Mouse (Mus musculus): Measurements from ENCODE around the gene Trmt10a.

Gene Trmt10a

DNA sequence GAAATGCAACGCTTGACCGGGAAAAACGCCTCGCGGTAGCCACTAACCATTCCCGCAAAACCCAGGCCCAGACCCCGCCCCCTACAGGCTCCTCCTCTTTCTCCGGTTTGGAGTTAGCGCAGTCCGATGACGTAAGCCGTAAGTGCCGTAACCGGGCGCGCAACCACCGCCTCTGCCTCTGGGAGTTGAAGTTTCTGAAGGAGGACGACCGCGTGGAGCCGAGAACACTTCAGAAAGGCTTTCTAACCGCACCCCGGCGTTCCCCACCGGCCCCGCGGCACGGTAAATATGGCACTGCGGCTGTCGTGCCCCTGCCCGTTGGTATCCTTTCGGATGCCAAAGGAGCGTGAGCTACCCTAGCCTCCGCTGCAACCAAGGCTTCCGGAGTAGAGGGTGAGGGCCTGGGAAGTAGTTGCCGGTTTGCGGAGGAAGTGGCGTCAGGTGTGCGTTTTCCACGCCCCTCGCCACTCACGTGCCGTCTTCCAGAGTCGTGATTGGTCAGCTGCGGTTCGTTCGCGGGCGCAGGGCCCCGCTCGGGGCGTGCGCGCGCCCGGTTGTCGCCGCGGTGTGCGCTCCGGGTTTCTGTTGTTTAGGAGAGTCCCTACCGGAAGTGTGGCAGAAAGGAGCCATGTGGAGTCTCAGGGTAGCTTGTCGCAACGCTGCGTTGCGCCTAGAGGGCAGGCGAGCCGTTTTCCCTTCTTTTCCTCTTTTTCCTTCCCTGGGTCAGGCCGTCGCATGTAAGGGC, at the start of gene Trmt10a:
TSS of gene Trmt10a (plus strand) at position 134 of the 745 bp plus-strand sequence.
- in situ Hi-C loops (cut with MboI; ENCODE audit: low pct_unique_long_range_greater_than_20kb in 1 of 2, low sequenced_read_pairs in 2 of 2, unreplicated experiment in 1 of 2) = loop anchor here (10.0 to 25.0 kb wide), 2 partner anchors 149 to 356 kb away; no protein-coding TSS in a partner anchor

DNA sequence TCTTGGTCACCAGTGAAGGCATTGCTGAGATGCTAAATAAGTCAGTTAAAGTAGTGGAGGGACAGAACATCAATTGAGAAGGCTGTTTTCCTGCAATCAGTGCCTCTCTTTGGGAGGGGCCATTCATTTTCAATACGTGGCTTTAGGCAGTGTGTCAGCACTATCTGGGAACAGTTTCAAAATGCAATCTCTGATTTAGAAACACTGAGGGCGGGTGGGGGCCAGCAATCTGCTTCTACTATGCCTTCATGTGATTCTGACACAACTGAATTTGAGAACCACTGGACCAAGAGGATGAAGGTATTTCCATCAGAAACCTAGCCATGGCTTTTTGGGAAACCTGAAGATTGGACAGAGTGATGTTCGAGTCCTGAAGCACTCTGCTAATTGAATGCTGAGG, 47.9 kb upstream of the Trmt10a start:
- in situ Hi-C loops (cut with MboI; ENCODE audit: low pct_unique_long_range_greater_than_20kb in 1 of 2, low sequenced_read_pairs in 2 of 2, unreplicated experiment in 1 of 2) = no loop called here

DNA sequence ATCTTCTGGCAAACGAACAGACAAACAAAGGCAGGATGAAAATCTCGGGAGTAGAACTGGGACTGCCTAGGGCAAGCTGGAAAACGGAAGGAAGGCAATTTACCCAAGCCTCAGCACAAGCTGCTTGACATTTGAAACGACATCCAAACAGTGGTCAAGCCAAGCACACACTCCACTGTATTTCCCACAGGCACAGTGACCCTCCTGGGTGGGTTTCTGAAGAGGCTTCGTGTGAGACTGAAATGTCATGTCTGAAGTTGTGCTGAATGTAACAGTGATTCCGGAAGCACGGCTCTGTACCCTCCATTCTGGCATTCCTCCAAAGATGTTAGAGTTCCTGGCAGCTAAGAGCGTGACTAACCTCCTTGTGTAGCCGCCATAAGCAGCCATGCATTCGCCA, 47.5 kb upstream of the Trmt10a start:
- in situ Hi-C loops (cut with MboI; ENCODE audit: low pct_unique_long_range_greater_than_20kb in 1 of 2, low sequenced_read_pairs in 2 of 2, unreplicated experiment in 1 of 2) = no loop called here

GRCm38 (mm10) chr3:138096263-138097028, 46.8 kb upstream of the Trmt10a start:
- in situ Hi-C loops (cut with MboI; ENCODE audit: low pct_unique_long_range_greater_than_20kb in 1 of 2, low sequenced_read_pairs in 2 of 2, unreplicated experiment in 1 of 2) = no loop called here

DNA sequence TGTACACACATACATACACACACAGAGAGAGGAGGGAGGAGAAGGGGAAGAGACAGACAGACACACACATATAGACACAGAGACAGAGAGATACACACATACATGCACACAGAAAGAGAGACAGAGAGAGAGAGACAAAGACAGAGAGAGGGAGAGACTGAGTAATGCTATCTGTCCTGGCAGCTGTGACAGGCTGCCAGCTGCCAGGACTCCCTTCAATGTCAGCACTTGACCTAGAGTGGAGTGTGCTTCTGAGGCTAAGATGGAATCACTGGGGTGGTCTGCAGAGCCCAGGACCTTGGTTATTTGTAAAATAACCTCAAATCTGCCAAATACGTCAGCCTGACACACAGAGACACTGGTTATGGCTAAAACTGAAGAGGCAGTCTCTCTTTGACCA, 45.5 kb upstream of the Trmt10a start:
- in situ Hi-C loops (cut with MboI; ENCODE audit: low pct_unique_long_range_greater_than_20kb in 1 of 2, low sequenced_read_pairs in 2 of 2, unreplicated experiment in 1 of 2) = no loop called here

DNA sequence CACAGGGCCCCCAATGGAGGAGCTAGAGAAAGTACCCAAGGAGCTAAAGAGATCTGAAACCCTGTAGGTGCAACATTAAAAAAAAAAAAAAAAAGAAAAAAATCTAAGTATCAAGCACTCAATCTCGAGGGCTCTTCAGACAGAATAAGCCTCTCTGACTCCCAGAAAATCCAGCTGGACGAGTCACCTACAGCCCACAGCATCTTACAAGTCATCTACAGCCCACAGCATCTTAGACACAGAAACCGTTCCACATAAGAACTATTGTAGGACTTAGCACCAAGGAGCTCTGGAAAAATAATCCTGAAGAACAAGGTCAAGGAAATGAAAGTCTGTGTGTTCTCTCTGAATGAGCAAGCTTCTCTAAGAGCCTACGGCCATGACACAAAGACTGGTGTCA, 41.3 kb upstream of the Trmt10a start:
- in situ Hi-C loops (cut with MboI; ENCODE audit: low pct_unique_long_range_greater_than_20kb in 1 of 2, low sequenced_read_pairs in 2 of 2, unreplicated experiment in 1 of 2) = no loop called here

GRCm38 (mm10) chr3:138103690-138104089, 39.6 kb upstream of the Trmt10a start:
- in situ Hi-C loops (cut with MboI; ENCODE audit: low pct_unique_long_range_greater_than_20kb in 1 of 2, low sequenced_read_pairs in 2 of 2, unreplicated experiment in 1 of 2) = no loop called here

GRCm38 (mm10) chr3:138105056-138105455, 38.2 kb upstream of the Trmt10a start:
- in situ Hi-C loops (cut with MboI; ENCODE audit: low pct_unique_long_range_greater_than_20kb in 1 of 2, low sequenced_read_pairs in 2 of 2, unreplicated experiment in 1 of 2) = no loop called here

GRCm38 (mm10) chr3:138106887-138107286, 36.4 kb upstream of the Trmt10a start:
- in situ Hi-C loops (cut with MboI; ENCODE audit: low pct_unique_long_range_greater_than_20kb in 1 of 2, low sequenced_read_pairs in 2 of 2, unreplicated experiment in 1 of 2) = no loop called here

- in situ Hi-C loops (cut with MboI; ENCODE audit: low pct_unique_long_range_greater_than_20kb in 1 of 2, low sequenced_read_pairs in 2 of 2, unreplicated experiment in 1 of 2) = no loop called here
These were observed 32.1 kb upstream of the Trmt10a start for GRCm38 (mm10) chr3:138110910-138111782.

GRCm38 (mm10) chr3:138114106-138114505, 29.1 kb upstream of the Trmt10a start:
- in situ Hi-C loops (cut with MboI; ENCODE audit: low pct_unique_long_range_greater_than_20kb in 1 of 2, low sequenced_read_pairs in 2 of 2, unreplicated experiment in 1 of 2) = no loop called here

DNA sequence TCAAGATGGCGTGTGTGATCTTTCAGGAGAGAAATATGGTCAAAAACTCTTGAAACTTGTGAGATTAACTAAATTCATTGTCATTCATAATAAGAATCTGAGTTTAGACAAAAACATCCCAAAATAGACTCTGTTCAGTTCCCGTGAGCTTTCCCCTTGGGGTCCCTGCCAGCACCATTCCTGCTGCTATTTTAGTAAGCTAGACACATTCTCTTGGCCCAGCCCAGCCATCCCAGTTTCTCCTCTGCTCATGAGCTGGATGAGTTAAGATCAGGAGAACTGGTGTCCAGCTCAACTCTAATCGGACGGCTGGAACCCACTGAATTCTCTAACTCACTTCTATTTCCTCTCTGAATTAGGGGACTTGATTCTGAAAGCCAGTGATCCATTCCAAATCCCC, 26.4 kb upstream of the Trmt10a start:
- in situ Hi-C loops (cut with MboI; ENCODE audit: low pct_unique_long_range_greater_than_20kb in 1 of 2, low sequenced_read_pairs in 2 of 2, unreplicated experiment in 1 of 2) = no loop called here

GRCm38 (mm10) chr3:138118392-138118791, 24.9 kb upstream of the Trmt10a start:
- in situ Hi-C loops (cut with MboI; ENCODE audit: low pct_unique_long_range_greater_than_20kb in 1 of 2, low sequenced_read_pairs in 2 of 2, unreplicated experiment in 1 of 2) = no loop called here

DNA sequence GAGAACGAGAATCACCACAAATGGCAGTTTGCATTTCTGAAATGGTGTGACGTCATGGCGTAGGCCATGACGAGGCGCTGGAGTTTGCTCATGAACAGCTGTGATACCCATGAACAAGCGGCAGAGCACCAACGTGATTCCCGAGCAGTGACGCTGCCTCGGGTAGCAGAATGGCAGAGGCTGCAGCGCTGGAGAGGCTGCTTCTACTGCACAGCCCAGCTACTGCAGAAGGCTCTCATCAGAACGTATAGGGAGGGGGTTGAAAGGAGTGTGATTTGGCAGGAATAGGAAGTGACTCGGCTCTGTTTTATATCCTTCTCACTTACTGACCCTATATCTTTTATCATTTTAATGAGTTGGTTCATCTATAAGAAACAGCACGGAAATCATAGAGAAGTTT, 24.4 kb upstream of the Trmt10a start:
- in situ Hi-C loops (cut with MboI; ENCODE audit: low pct_unique_long_range_greater_than_20kb in 1 of 2, low sequenced_read_pairs in 2 of 2, unreplicated experiment in 1 of 2) = no loop called here

GRCm38 (mm10) chr3:138119444-138120105, 23.7 kb upstream of the Trmt10a start:
- in situ Hi-C loops (cut with MboI; ENCODE audit: low pct_unique_long_range_greater_than_20kb in 1 of 2, low sequenced_read_pairs in 2 of 2, unreplicated experiment in 1 of 2) = no loop called here

GRCm38 (mm10) chr3:138121461-138121860, 21.8 kb upstream of the Trmt10a start:
- in situ Hi-C loops (cut with MboI; ENCODE audit: low pct_unique_long_range_greater_than_20kb in 1 of 2, low sequenced_read_pairs in 2 of 2, unreplicated experiment in 1 of 2) = no loop called here

GRCm38 (mm10) chr3:138123842-138124241, 19.4 kb upstream of the Trmt10a start:
- in situ Hi-C loops (cut with MboI; ENCODE audit: low pct_unique_long_range_greater_than_20kb in 1 of 2, low sequenced_read_pairs in 2 of 2, unreplicated experiment in 1 of 2) = no loop called here

- in situ Hi-C loops (cut with MboI; ENCODE audit: low pct_unique_long_range_greater_than_20kb in 1 of 2, low sequenced_read_pairs in 2 of 2, unreplicated experiment in 1 of 2) = loop anchor here (25.0 kb wide), 1 partner anchor 342 kb away; no protein-coding TSS in a partner anchor
These were observed 14.1 kb upstream of the Trmt10a start for GRCm38 (mm10) chr3:138129110-138129509.

Data from mouse embryonic stem cell (cell line).